Mouse (Mus musculus): Measurements from ENCODE around the gene Adamts9. TPM values are rescaled to one million over a fixed set of nuclear protein-coding genes. Genes with fewer than 3 reads are reported as not detected.
A peak's percentile ranks its signal among the peaks of the same experiment; 100 is the strongest.

Adamts9 gene
- polyA plus RNA-seq, 1 experiment from 2014 or later = 1.3 TPM

- 84% methylated on average over 4 of the region's 4 CpGs for WGBS
- no peak overlapping the region for H3K4me2 ChIP-seq (ENCODE audit: low read length)
- H3K9ac ChIP-seq (replicated peaks; ENCODE audit: low read depth, low read length) = no peak overlapping the region
- H3K4me3 ChIP-seq (replicated peaks; ENCODE audit: low read length) = no peak overlapping the region
- no peak for ATAC-seq
- H3K4me1 ChIP-seq (replicated peaks; ENCODE audit: control insufficient read depth, insufficient read depth, low read length) = peaks cover 4% of the 10 kb centered on the region
- no peaks in the 10 kb centered on the region for H3K36me3 ChIP-seq (ENCODE audit: control insufficient read depth, insufficient read depth)
- no peaks in the 10 kb centered on the region for H3K27me3 ChIP-seq (replicated peaks; ENCODE audit: control insufficient read depth, insufficient read depth, low read length)
- H3K9me3 ChIP-seq (ENCODE audit: control insufficient read depth, low read length) = no peaks in the 10 kb centered on the region
- H3K27ac ChIP-seq (ENCODE audit: low read length) = no peak overlapping the region
Measured at GRCm38 (mm10) chr6:92854873-92855272, 88.4 kb downstream of the Adamts9 start.

- peak; percentile 87 for ATAC-seq
- H3K4me3 ChIP-seq (replicated peaks; ENCODE audit: low read length) = no peak overlapping the region
- H3K27ac ChIP-seq (ENCODE audit: low read length) = no peak overlapping the region
- 5% methylated on average over 5 of the region's 5 CpGs for WGBS
- H3K27me3 ChIP-seq (replicated peaks; ENCODE audit: control insufficient read depth, insufficient read depth, low read length) = no peaks in the 10 kb centered on the region
- no peaks in the 10 kb centered on the region for H3K9me3 ChIP-seq (ENCODE audit: control insufficient read depth, low read length)
- H3K4me1 ChIP-seq (replicated peaks; ENCODE audit: control insufficient read depth, insufficient read depth, low read length) = peaks cover 4% of the 10 kb centered on the region
- no peaks in the 10 kb centered on the region for H3K36me3 ChIP-seq (ENCODE audit: control insufficient read depth, insufficient read depth)
- H3K9ac ChIP-seq (replicated peaks; ENCODE audit: low read depth, low read length) = no peak overlapping the region
- no peak overlapping the region for H3K4me2 ChIP-seq (ENCODE audit: low read length)
Measured at GRCm38 (mm10) chr6:92850250-92850649, 93.0 kb downstream of the Adamts9 start.

GRCm38 (mm10) chr6:92849208-92849607 is 94.1 kb downstream of the Adamts9 start:
- no peaks in the 10 kb centered on the region for H3K27me3 ChIP-seq (replicated peaks; ENCODE audit: control insufficient read depth, insufficient read depth, low read length)
- no peak overlapping the region for H3K4me3 ChIP-seq (replicated peaks; ENCODE audit: low read length)
- WGBS = 90% methylated on average over 9 of the region's 9 CpGs

GRCm38 (mm10) chr6:92846614-92847013 is 96.7 kb downstream of the Adamts9 start:
- no peak overlapping the region for H3K4me2 ChIP-seq (ENCODE audit: low read length)
- H3K4me1 ChIP-seq (replicated peaks; ENCODE audit: control insufficient read depth, insufficient read depth, low read length) = peaks cover 4% of the 10 kb centered on the region
- no peaks in the 10 kb centered on the region for H3K27me3 ChIP-seq (replicated peaks; ENCODE audit: control insufficient read depth, insufficient read depth, low read length)
- H3K9me3 ChIP-seq (ENCODE audit: control insufficient read depth, low read length) = no peaks in the 10 kb centered on the region
- no peak overlapping the region for H3K4me3 ChIP-seq (replicated peaks; ENCODE audit: low read length)
- ATAC-seq = no peak
- no peak overlapping the region for H3K27ac ChIP-seq (ENCODE audit: low read length)
- H3K9ac ChIP-seq (replicated peaks; ENCODE audit: low read depth, low read length) = no peak overlapping the region
- H3K36me3 ChIP-seq (ENCODE audit: control insufficient read depth, insufficient read depth) = no peaks in the 10 kb centered on the region
- 33% methylated on average over 4 of the region's 4 CpGs for WGBS

More at GRCm38 (mm10) chr6:92849208-92849607, 94.1 kb downstream of the Adamts9 start:
- Histone ChIP-seq H3K4me2 (ENCODE audit: low read length) (no peak overlapping the region), H3K36me3 (ENCODE audit: control insufficient read depth, insufficient read depth) (no peaks in the 10 kb centered on the region), H3K4me1 (replicated peaks; ENCODE audit: control insufficient read depth, insufficient read depth, low read length) (peaks cover 4% of the 10 kb centered on the region), H3K9ac (replicated peaks; ENCODE audit: low read depth, low read length) (no peak overlapping the region), H3K9me3 (ENCODE audit: control insufficient read depth, low read length) (no peaks in the 10 kb centered on the region), H3K27ac (ENCODE audit: low read length) (no peak overlapping the region)
- no peak for ATAC-seq

- Histone ChIP-seq H3K4me2 (ENCODE audit: low read length) (no peak overlapping the region), H3K36me3 (ENCODE audit: control insufficient read depth, insufficient read depth) (no peaks in the 10 kb centered on the region), H3K4me1 (replicated peaks; ENCODE audit: control insufficient read depth, insufficient read depth, low read length) (peaks cover 4% of the 10 kb centered on the region), H3K4me3 (replicated peaks; ENCODE audit: low read length) (no peak overlapping the region), H3K27ac (ENCODE audit: low read length) (no peak overlapping the region), H3K9me3 (ENCODE audit: control insufficient read depth, low read length) (no peaks in the 10 kb centered on the region), H3K9ac (replicated peaks; ENCODE audit: low read depth, low read length) (no peak overlapping the region), H3K27me3 (replicated peaks; ENCODE audit: control insufficient read depth, insufficient read depth, low read length) (no peaks in the 10 kb centered on the region)
- WGBS = 91% methylated on average over 8 of the region's 8 CpGs
- ATAC-seq = no peak
Measured at GRCm38 (mm10) chr6:92845898-92846297, 97.4 kb downstream of the Adamts9 start.

- no peaks in the 10 kb centered on the region for H3K9me3 ChIP-seq (ENCODE audit: control insufficient read depth, low read length)
- 67% methylated on average over 2 of the region's 2 CpGs for WGBS
- no peak overlapping the region for H3K4me2 ChIP-seq (ENCODE audit: low read length)
- no peak overlapping the region for H3K4me3 ChIP-seq (replicated peaks; ENCODE audit: low read length)
- no peaks in the 10 kb centered on the region for H3K4me1 ChIP-seq (replicated peaks; ENCODE audit: control insufficient read depth, insufficient read depth, low read length)
- no peaks in the 10 kb centered on the region for H3K36me3 ChIP-seq (ENCODE audit: control insufficient read depth, insufficient read depth)
- ATAC-seq = no peak
- H3K27me3 ChIP-seq (replicated peaks; ENCODE audit: control insufficient read depth, insufficient read depth, low read length) = no peaks in the 10 kb centered on the region
- no peak overlapping the region for H3K27ac ChIP-seq (ENCODE audit: low read length)
- H3K9ac ChIP-seq (replicated peaks; ENCODE audit: low read depth, low read length) = no peak overlapping the region
Measured at GRCm38 (mm10) chr6:92843474-92843873, 99.8 kb downstream of the Adamts9 start.

GRCm38 (mm10) chr6:92842000-92842399 is 101.3 kb downstream of the Adamts9 start:
- Histone ChIP-seq H3K4me3 (replicated peaks; ENCODE audit: low read length) (no peak overlapping the region), H3K9ac (replicated peaks; ENCODE audit: low read depth, low read length) (no peak overlapping the region), H3K4me1 (replicated peaks; ENCODE audit: control insufficient read depth, insufficient read depth, low read length) (no peaks in the 10 kb centered on the region), H3K4me2 (ENCODE audit: low read length) (no peak overlapping the region), H3K9me3 (ENCODE audit: control insufficient read depth, low read length) (no peaks in the 10 kb centered on the region), H3K27me3 (replicated peaks; ENCODE audit: control insufficient read depth, insufficient read depth, low read length) (no peaks in the 10 kb centered on the region), H3K27ac (ENCODE audit: low read length) (no peak overlapping the region), H3K36me3 (ENCODE audit: control insufficient read depth, insufficient read depth) (no peaks in the 10 kb centered on the region)
- WGBS = 20% methylated on average over 2 of the region's 2 CpGs
- no peak for ATAC-seq

- Histone ChIP-seq H3K4me2 (ENCODE audit: low read length) (no peak overlapping the region), H3K9me3 (ENCODE audit: control insufficient read depth, low read length) (no peaks in the 10 kb centered on the region), H3K27ac (ENCODE audit: low read length) (no peak overlapping the region), H3K27me3 (replicated peaks; ENCODE audit: control insufficient read depth, insufficient read depth, low read length) (no peaks in the 10 kb centered on the region), H3K4me1 (replicated peaks; ENCODE audit: control insufficient read depth, insufficient read depth, low read length) (no peaks in the 10 kb centered on the region), H3K4me3 (replicated peaks; ENCODE audit: low read length) (no peak overlapping the region), H3K36me3 (ENCODE audit: control insufficient read depth, insufficient read depth) (no peaks in the 10 kb centered on the region), H3K9ac (replicated peaks; ENCODE audit: low read depth, low read length) (no peak overlapping the region)
- ATAC-seq = no peak
- 88% methylated on average over 2 of the region's 2 CpGs for WGBS
Measured at GRCm38 (mm10) chr6:92831106-92831505, 112.2 kb downstream of the Adamts9 start.

- H3K4me2 ChIP-seq (ENCODE audit: low read length) = no peak overlapping the region
- no peaks in the 10 kb centered on the region for H3K27me3 ChIP-seq (replicated peaks; ENCODE audit: control insufficient read depth, insufficient read depth, low read length)
- H3K9me3 ChIP-seq (ENCODE audit: control insufficient read depth, low read length) = no peaks in the 10 kb centered on the region
- ATAC-seq = no peak
- H3K9ac ChIP-seq (replicated peaks; ENCODE audit: low read depth, low read length) = no peak overlapping the region
- no peak overlapping the region for H3K4me3 ChIP-seq (replicated peaks; ENCODE audit: low read length)
- 82% methylated on average over 2 of the region's 2 CpGs for WGBS
- H3K36me3 ChIP-seq (ENCODE audit: control insufficient read depth, insufficient read depth) = no peaks in the 10 kb centered on the region
- H3K4me1 ChIP-seq (replicated peaks; ENCODE audit: control insufficient read depth, insufficient read depth, low read length) = no peaks in the 10 kb centered on the region
- no peak overlapping the region for H3K27ac ChIP-seq (ENCODE audit: low read length)
Measured at GRCm38 (mm10) chr6:92829148-92829547, 114.1 kb downstream of the Adamts9 start.

GRCm38 (mm10) chr6:92827360-92827759 is 115.9 kb downstream of the Adamts9 start:
- Histone ChIP-seq H3K27me3 (replicated peaks; ENCODE audit: control insufficient read depth, insufficient read depth, low read length) (no peaks in the 10 kb centered on the region), H3K27ac (ENCODE audit: low read length) (no peak overlapping the region), H3K9ac (replicated peaks; ENCODE audit: low read depth, low read length) (no peak overlapping the region), H3K4me3 (replicated peaks; ENCODE audit: low read length) (no peak overlapping the region), H3K4me2 (ENCODE audit: low read length) (no peak overlapping the region), H3K4me1 (replicated peaks; ENCODE audit: control insufficient read depth, insufficient read depth, low read length) (no peaks in the 10 kb centered on the region), H3K9me3 (ENCODE audit: control insufficient read depth, low read length) (no peaks in the 10 kb centered on the region), H3K36me3 (ENCODE audit: control insufficient read depth, insufficient read depth) (no peaks in the 10 kb centered on the region)
- no peak for ATAC-seq
- 59% methylated on average over 5 of the region's 5 CpGs for WGBS
